Mouse (Mus musculus) liver, adult 2 months (tissue): ENCODE data around the gene Fam43a. TPM values are rescaled to one million over a fixed set of nuclear protein-coding genes. Genes with fewer than 3 reads are reported as not detected.

Experiments
- DNase-seq: peaks from one replicate; pipeline ENCODE4 v3.0.0-alpha.2; 2011; ENCODE audit warnings: low read depth, low spot score; ENCODE audit errors: extremely low read depth
- H3K27ac ChIP-seq: fragments of 200-500 bp; replicated peaks from 2 replicates; pipeline ENCODE4 v1.5.1; 2012; ENCODE audit warnings: low read depth, mild to moderate bottlenecking, control low read depth, inconsistent platforms, low read length; ENCODE audit not compliant: insufficient read depth
- H3K27me3 ChIP-seq: fragments of 200-500 bp; 2 replicates; pipeline ENCODE4 v1.6.1; 2012; ENCODE audit warnings: mild to moderate bottlenecking, moderate library complexity, low read length, inconsistent platforms; ENCODE audit not compliant: control insufficient read depth, insufficient read depth
- H3K36me3 ChIP-seq: fragments of 200-500 bp; 2 replicates; pipeline ENCODE4 v1.6.1; 2012; ENCODE audit warnings: low read length, inconsistent platforms; ENCODE audit not compliant: control insufficient read depth, insufficient read depth
- H3K4me1 ChIP-seq: fragments of 200-500 bp; 2 replicates; pipeline ENCODE4 v1.6.1; 2011; ENCODE audit warnings: low read length; ENCODE audit not compliant: control insufficient read depth, insufficient read depth
- H3K4me3 ChIP-seq: fragments of 200-500 bp; 2 replicates; pipeline ENCODE4 v1.5.1; 2011; ENCODE audit warnings: low read depth, mild to moderate bottlenecking, control low read depth, low read length, moderate library complexity; ENCODE audit not compliant: insufficient read depth
- H3K79me2 ChIP-seq: fragments of 200-500 bp; 2 replicates; pipeline ENCODE4 v1.6.1; 2012; ENCODE audit warnings: inconsistent platforms, mild to moderate bottlenecking, low read length, moderate library complexity; ENCODE audit not compliant: control insufficient read depth, insufficient read depth
- H3K9ac ChIP-seq: fragments of 200-500 bp; 2 replicates; pipeline ENCODE4 v1.6.1; 2012; ENCODE audit warnings: low read depth, mild to moderate bottlenecking, control low read depth, inconsistent platforms, low read length
- CTCF ChIP-seq: fragments of 200-500 bp; IDR thresholded peaks from 2 replicates; pipeline ENCODE4 v1.5.1; 2011; ENCODE audit warnings: low read depth, low read length, control low read depth
- POLR2A ChIP-seq: fragments of 200-500 bp; IDR thresholded peaks from 2 replicates; pipeline ENCODE4 v1.6.1; 2011; ENCODE audit warnings: low read length, control low read depth; ENCODE audit not compliant: insufficient read depth; ENCODE audit errors: extremely low read depth
- WGBS: fragments of 180-500 bp; shearing (Covaris S2); methylation state at CpG from one replicate; pipeline ENCODE4 v1.1.7; 2018; 5-methylcytosine and 5-hydroxymethylcytosine counted together
- polyA plus RNA-seq: library from polyadenylated mRNA; depleted of rRNA; stranded (reverse); fragments of >200 nt; gene quantifications from 2 replicates; pipeline ENCODE4 v1.2.3, GENCODE M21; 2012; rRNA removed
- total RNA-seq: library from RNA; depleted of rRNA; stranded (reverse); fragments of >200 nt; gene quantifications from 2 replicates; pipeline ENCODE4 v1.2.3, GENCODE M21; 2014; rRNA removed

Fam43a gene
- total and polyA plus RNA-seq, 2 experiments = 4.2 to 4.7 TPM

DNA sequence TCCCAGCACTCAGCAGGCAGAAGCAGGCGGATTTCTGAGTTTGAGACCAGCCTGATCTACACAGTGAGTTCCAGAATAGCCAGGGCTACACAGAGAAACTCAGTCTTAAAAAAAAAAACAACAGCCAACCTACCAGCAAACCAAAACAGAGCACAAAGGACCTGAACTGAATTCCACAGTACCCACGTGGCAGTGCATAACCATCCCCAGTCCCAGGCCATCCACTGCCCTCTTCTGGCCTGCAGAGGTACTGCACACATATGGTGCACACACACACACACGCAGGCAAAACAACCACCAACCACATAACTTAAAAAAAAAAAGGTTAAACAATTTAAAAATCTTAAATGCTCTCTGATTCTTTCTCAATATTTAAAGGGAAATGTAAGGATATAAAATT is 42.7 kb downstream of the Fam43a start:
- Histone ChIP-seq H3K27me3 (no peaks in the 10 kb centered on the region), H3K4me3 (no peak overlapping the region), H3K79me2 (no peaks in the 10 kb centered on the region), H3K36me3 (no peaks in the 10 kb centered on the region), H3K27ac (no peak overlapping the region), H3K4me1 (peaks cover 6% of the 10 kb centered on the region), H3K9ac (no peak overlapping the region)
- 92% methylated on average over 3 of the region's 3 CpGs for WGBS
- no peak for DNase-seq
- TF ChIP-seq CTCF (peak; percentile 38; the same call in 1 of the 2 replicates), POLR2A (no peak)

DNA sequence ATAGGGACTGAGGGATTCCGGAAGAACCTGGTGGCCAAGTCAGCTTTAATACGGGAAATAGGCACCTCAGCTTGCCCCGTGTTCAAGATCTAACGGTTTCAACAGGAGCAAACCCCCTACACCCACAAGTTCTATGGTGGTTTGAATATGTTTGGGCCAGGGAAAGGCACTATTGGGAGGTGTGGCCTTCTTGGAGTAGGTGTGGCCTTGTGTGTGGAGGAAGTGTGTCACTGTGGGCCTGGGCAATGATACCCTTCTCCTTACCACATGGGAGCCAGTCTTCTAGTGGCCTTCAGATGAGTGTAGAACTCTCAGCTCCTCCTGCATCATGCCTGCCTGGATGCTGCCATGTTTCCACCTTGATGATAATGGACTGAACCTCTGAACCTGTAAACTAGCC is 45.5 kb downstream of the Fam43a start:
- WGBS = 95% methylated on average over 4 of the region's 4 CpGs

DNA sequence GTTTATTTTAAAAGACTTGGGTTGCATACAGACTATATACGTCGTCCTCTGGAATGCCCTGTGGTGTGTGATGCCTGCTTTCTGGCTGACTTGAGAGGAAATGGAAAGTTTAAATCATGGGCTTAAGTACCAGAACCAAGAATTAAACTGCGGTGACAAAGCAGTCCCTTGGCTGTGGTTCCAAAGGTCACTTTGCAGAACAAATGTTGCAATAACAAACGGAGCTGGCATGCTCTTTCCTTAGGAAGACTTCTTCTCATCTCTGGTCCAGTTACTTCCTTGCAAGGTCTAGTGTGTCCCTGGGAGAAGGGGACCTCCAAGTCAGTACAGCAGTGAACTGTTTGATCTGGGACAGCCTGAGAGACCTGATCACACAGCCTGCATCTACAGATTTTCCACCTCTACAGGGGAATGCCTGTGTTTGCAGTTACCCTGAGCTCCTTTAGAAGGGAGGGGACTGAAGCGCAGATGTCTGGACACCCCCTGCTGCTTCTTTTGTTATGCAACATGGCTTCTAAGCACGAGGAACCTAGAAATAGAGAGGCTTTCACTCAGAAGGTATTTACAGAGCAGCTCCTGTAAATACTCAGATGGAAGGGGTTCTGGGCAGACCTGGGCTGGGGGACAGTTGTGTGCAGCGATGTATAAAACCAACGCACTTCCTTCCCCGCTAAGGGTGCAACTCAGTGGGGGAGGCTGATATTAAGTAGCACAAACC is 46.5 kb downstream of the Fam43a start:
- Histone ChIP-seq H3K27ac (no peak overlapping the region), H3K36me3 (no peaks in the 10 kb centered on the region), H3K79me2 (no peaks in the 10 kb centered on the region), H3K9ac (no peak overlapping the region), H3K4me1 (peaks cover 6% of the 10 kb centered on the region), H3K27me3 (no peaks in the 10 kb centered on the region), H3K4me3 (no peak overlapping the region)
- TF ChIP-seq POLR2A (no peak), CTCF (no peak)
- DNase-seq = peak; percentile 78
- 45% methylated on average over 9 of the region's 9 CpGs for WGBS

More for the DNA sequence above, 45.5 kb downstream of the Fam43a start:
- Histone ChIP-seq H3K79me2 (no peaks in the 10 kb centered on the region), H3K9ac (no peak overlapping the region), H3K4me3 (no peak overlapping the region), H3K27me3 (no peaks in the 10 kb centered on the region), H3K4me1 (peaks cover 6% of the 10 kb centered on the region), H3K27ac (no peak overlapping the region), H3K36me3 (no peaks in the 10 kb centered on the region)
- TF ChIP-seq POLR2A (no peak), CTCF (no peak)
- DNase-seq = no peak

DNA sequence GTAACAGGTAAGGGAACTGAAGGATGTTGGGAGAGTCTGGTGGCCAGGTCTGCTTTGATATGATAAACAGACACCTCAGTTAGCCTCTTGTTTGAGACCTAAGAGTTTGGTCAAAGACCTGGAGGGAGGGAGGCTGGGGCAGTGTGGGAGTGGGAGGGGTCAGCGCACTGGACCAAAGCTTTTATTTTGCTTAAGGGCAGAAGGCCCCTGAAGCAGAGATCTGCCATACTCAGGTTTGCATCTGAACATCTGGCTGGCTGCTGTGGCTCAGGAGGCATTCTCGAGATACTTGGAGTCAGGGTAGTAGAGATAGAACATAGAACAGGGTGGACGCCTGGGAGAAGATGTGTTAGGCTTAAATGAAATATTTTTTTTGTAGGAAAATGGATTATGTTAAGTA is 47.3 kb downstream of the Fam43a start:
- Histone ChIP-seq H3K27ac (no peak overlapping the region), H3K36me3 (no peaks in the 10 kb centered on the region), H3K4me3 (no peak overlapping the region), H3K27me3 (no peaks in the 10 kb centered on the region), H3K9ac (no peak overlapping the region), H3K4me1 (peaks cover 6% of the 10 kb centered on the region), H3K79me2 (no peaks in the 10 kb centered on the region)
- TF ChIP-seq CTCF (no peak), POLR2A (no peak)
- whole genome bisulfite sequencing = 90% methylated on average over 3 of the region's 3 CpGs
- no peak for DNase-seq

DNA sequence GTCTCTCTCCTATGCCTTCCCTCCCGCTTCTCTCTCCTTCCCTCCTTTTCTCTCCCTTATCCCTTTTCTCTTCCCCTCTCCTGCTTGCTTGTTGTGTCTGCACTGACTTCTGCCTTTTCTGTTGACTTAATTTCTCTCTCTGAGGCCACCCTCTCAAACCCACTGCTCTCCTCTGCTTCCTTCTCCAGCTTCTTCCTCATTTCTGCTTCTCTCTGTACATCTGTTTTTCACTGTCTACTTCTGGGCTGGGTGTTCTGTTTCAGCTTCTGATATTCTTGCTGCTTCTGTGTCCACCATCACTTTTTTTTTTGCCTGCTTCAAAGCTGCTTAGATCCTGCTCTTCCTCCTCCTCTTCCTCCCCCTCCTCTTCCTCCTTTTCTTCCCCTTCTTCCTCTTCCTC is 51.8 kb downstream of the Fam43a start:
- no peak overlapping the region for H3K4me3 ChIP-seq
- H3K27me3 ChIP-seq = no peaks in the 10 kb centered on the region
- no peaks in the 10 kb centered on the region for H3K36me3 ChIP-seq
- WGBS = 84% methylated on average over 1 of the region's 1 CpGs
- H3K79me2 ChIP-seq = no peaks in the 10 kb centered on the region
- H3K27ac ChIP-seq = no peak overlapping the region
- DNase-seq = no peak
- H3K9ac ChIP-seq = no peak overlapping the region
- H3K4me1 ChIP-seq = no peaks in the 10 kb centered on the region
- TF ChIP-seq CTCF (no peak), POLR2A (no peak)

Other genes with a start within 250 kb of the Fam43a start
- 80.9 and 97.7 TPM in 2 replicates for gene Atp13a3, start 193.7 kb upstream of the Fam43a start, total RNA-seq
- 46.3 and 52.7 TPM in 2 replicates for gene Atp13a3, start 193.7 kb upstream of the Fam43a start, polyA plus RNA-seq
- gene Tmem44, start 48.9 kb upstream of the Fam43a start, total RNA-seq = 1.2 and 1.3 TPM in 2 replicates
- gene Tmem44, start 48.9 kb upstream of the Fam43a start, polyA plus RNA-seq = 0.80 and 2.0 TPM in 2 replicates
- 8.3 and 10.0 TPM in 2 replicates for gene Lsg1, start 12.1 kb upstream of the Fam43a start, total RNA-seq
- 6.9 and 9.5 TPM in 2 replicates for gene Lsg1, start 12.1 kb upstream of the Fam43a start, polyA plus RNA-seq